Mouse (Mus musculus): ENCODE results near the gene Trim38.
A peak's percentile ranks its signal among the peaks of the same experiment; 100 is the strongest.

Gene Trim38

DNA sequence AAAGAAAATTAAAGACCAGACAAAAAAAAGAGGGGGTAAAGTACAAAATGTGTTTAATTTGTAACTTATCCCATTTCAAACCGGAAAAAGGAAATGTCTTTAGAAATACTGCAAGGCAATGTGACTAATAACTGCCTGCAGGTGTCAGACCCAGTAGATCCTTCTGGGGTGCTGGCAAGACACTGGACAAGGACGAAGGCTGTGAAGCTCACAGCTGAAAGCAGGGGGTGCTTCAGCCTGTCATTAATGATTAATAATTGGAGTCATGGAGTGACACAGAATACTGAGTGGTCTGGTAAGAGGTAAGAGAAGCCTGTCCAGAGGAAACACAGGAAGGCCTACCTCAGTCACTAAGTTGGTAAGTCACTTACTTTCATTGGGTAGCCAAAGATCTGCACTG lies 69.6 kb downstream of the Trim38 start, which contains the start of gene Slc17a3:
TSS of gene Slc17a3 (plus strand) at position 127 of the 400 bp plus-strand sequence.
- DNase-seq, result peak; percentile 10 to 30

Data from kidney, postnatal 4 days (tissue).